Mouse (Mus musculus) B cell, adult 2 months (primary cell): ENCODE measurements around the gene Ckap2l.
A peak's percentile ranks its signal among the peaks of the same experiment; 100 is the strongest.

Experiments
- DNase-seq, 2 experiments: peaks; one replicate each; pipeline ENCODE4 v3.0.0; 2022

The Ckap2l gene

DNA sequence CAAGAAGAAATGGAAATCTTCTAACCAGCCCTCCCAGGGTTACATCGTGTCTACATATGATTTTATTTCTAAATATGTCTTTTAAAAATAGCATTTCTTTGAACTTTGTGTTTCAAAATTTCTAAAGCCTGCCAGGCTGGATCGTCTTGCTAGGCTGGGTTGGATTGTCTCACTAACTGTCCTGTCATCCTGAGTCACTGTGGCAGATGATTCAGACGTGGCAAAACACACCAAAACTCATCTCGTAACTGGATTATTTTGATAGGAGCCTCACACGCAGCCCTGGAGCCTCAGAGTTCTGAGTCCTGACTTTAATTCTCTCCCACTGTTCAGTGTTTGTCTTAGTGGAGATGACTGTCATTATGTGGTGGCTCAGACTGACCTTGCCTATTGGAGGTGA, 33.9 kb downstream of the Ckap2l start:
- DNase-seq: no peak

DNA sequence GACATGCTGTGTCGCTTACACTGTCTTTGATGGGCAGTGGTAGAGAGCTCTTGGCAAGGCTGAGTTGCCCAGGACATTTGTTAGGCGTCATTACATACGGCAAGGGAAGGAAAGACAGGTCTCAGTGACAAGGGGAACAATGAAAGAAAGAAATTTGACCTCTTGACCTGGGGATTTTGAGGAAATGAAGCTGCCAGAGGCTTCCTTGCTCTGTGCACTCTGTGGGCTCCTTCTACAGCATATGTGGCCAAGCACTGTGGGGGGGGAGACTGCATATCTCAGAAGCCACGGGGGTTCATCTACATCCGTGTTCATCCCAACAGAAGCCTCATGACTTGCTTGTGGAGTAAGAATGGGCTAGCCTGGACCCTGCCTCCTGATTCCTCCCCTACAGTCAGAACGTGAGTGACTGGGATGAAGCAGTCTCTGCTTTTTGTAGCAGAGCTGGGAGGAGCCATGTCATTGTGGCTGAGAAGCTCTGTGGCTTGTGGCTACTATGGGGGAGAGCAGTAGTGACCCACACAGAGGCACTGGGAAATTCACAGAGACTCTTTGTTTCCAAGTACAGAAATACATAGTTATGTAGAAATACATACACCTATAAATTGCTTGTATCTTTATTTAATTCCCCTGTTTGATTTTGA, 35.7 kb downstream of the Ckap2l start:
- no peak for DNase-seq

GRCm38 (mm10) chr2:129260646-129261045, 36.4 kb downstream of the Ckap2l start:
- DNase-seq: no peak

DNA sequence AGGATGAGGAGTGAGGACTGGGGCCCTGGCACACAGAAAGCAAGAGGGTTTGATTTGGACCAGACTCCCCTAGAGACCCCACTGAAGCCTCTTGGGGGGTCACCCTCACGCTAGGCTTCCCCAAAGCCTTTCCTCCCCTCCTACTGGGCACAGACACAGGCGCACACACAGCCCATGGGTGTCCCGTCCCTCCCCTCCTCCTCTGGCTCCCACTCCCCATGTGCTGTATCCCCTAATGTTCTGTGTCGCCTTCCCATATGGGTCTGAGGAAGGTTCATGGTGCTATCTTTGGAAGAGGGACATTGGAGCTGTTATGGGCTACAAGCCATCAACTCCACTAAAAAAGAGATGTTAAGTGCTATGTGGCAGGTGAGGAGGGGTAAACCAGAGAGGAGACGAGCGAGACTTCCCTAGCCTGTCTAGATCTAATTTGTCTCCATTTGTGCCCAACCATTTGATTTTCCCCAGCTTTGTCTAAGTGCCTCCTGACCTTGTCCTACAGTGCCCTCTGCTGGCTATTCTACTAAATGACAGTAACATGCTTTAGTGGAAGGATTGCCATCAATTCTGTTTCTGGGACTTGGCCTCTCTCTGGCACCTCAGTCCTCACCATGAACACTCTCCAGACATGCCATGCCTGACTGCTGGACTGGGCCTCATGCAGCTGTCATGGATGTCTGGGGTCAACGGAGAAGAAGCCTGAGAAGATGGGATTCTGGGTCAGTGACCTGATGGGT, 38.4 kb downstream of the Ckap2l start:
- DNase-seq: peak; percentile 79 to 83

DNA sequence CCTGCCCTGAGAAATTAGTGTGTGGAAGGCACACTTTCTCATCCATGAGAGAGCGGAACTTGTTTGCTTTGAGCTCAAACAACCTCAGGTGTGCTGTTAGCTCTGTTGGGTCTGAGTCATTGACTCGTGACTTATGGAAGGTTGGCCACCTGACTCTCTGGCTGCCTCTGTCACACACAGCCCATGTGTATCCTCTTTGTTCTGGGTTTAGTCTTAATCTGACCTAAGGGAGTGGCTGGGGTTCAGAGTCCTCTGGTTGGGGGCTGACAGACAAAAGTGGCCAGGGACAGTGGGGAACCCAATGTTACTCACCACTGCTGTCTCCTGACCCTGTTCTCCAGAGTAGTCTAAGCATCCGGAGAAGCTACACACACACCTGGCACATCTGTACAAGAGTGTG, 39.0 kb downstream of the Ckap2l start:
- peak in 1 of 2 experiments; percentile 13 for DNase-seq

DNA sequence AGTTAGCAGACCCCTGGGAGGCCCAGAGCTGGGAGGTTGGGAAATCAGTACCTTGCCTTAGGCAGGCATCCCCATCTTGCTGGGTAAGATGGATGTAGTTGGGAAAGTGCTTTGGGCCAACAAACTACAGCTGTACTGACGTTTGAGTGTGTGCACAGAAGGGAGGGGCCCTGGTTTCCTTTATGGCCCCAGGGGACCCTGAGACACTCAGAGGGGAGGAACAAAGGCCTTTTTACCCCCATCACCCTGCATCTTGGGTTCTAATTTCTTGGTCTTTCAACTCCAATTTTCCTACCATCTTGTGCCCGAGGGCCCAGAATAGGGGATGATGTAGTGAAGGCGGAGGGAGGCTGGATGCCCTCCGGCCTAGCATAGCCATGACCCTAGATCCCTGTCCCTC, 41.0 kb downstream of the Ckap2l start:
- peak; percentile 57 to 62 for DNase-seq

DNA sequence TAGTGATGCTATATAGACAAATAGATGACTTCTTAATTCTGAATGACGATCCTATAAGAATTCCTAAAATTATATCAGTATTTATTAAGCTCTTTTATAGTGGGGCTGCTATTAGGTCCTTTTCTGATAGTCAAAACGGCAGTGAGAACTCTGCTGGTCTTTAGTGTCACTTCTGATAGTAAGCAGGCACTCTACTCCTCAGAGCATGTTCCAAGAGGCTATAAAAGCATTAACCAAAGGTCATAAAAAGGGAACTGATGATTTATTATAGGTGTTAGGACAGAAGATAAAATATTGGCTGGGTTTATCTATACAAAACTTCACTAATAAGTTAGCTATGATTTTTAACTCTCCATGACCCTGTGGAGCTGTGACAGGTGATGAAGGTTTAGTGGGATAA, 42.9 kb downstream of the Ckap2l start:
- DNase-seq: no peak

DNA sequence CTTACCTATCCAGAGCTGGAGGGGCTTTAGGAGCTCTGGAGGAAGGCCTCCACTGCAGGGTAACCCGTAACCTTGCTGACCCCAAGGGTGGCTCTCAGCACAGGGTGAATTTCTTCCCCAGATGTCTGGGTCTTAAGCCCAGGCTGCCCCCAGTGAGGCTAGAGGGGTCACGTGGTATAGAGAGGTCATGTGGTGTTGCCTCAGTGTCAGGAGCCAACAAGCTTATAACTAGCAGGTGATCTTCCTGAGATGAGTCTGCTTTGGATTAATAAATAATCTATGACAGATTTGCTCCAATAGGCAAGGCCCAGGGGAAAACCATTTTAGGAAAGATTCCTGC, 43.4 kb downstream of the Ckap2l start:
- DNase-seq: no peak

DNA sequence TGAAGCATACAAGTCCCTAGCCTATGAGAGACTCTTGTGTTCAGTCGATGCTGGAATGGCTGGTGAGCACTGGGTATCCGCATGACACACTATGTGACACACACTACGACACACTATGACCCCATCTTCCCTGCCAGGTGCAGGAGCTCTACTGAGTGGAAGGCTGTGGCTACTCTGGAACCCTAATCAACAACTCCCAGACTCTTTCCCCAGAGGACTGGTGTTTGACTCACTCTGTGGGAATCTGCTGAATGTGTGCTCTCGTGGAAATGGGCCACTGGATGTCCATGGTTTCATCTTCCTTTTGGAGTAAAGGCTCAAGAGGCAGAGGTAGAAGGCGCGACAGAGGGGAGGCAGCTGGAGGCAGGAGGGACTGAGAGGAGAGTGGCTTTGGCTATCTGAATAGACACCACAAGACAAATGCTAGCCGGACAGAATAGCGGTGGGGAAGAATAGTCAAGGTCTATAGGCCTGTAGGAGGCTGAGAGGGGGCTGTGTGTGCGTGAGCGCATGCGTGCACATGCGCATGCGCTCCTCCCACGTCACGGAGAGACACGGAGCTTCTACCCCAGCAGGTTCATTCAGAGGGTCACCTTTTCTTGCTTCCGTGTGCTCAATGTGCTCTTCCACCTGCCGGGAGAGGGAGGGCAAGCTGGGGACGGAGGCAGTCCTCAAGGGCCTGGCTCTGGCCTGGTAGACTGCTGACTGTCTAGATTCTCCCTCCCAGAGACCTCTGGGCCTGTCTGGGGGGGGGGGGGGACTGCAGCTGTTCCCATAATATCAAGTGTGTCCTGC, 44.0 kb downstream of the Ckap2l start:
- DNase-seq: no peak

GRCm38 (mm10) chr2:129249321-129249720, 47.7 kb downstream of the Ckap2l start:
- DNase-seq: no peak

DNA sequence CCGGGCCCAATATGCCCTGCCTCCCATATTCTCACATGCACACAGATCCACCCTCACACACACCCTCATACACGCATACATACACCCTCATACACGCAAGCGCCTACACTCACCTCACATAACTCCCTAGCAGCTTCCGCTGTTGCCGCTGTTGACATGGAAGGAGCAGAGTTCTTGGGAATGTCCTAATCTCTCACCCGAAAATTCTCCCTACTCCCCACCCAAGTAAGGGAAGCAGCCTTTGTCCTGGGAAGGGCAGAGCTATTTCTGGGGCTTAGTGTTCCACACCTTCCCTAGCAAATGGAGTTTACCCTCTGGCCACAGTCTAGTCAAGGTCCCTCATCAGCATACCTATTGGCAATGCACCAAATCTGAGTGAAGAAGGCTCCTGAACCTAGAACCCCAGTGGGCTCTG, 49.3 kb downstream of the Ckap2l start:
- no peak for DNase-seq

DNA sequence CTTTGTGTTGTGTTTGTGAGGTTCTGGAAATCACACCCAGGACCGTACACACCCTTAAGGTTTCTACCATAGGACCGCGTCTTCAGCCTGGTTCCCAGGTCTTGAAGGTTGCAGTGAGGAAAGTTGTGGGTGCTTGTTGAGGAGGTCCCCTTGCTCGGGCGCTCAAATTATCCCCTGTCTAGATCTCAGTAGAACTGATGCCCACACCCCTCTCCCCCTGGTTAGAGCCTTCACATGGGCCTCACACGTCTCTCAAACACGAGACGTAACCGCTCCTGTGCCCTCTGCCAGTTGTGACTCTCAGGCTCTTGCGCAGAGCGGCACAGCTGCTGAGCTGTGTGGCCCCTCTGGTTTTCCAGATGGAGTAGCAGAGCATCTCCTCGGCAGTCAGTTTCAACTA, 50.1 kb downstream of the Ckap2l start:
- DNase-seq: no peak

DNA sequence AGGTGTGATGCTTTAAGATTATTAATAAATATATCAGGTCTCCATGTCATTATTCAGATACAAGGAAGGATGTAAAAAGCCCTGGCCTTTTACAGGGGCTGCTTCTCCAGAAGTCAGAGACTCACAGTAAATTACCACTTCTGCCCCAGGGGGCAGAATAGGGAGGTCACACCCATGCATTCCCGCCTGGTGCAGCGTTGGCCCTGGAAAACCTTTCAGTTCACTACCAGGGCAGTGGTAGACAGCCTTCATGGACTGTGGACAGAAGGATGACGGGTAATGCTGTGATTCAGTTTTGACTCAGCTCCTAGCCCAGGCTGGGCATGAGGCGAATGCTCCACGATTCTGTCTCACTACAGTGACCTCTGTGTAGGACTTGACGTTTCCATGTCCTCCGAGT, 50.6 kb downstream of the Ckap2l start:
- no peak for DNase-seq

DNA sequence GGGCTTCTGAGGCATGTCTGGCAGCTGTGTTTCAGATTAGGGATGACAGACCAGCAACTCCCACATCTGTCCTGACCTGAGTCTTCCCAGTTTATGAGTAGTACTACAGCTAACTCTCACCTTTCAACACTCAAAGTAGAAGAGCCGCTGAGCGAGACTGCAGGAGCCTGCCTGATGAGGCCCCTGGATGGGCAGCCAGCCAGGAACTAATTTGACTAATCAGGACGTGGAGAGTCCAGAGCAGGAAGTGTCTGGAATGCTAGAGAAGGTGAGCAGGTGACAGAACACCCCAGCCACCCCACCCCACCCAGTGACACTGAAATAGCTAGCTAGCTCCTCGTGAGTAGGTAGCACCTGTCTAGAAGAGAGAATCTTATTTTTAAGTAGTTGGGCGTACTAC, 51.4 kb downstream of the Ckap2l start:
- no peak for DNase-seq

DNA sequence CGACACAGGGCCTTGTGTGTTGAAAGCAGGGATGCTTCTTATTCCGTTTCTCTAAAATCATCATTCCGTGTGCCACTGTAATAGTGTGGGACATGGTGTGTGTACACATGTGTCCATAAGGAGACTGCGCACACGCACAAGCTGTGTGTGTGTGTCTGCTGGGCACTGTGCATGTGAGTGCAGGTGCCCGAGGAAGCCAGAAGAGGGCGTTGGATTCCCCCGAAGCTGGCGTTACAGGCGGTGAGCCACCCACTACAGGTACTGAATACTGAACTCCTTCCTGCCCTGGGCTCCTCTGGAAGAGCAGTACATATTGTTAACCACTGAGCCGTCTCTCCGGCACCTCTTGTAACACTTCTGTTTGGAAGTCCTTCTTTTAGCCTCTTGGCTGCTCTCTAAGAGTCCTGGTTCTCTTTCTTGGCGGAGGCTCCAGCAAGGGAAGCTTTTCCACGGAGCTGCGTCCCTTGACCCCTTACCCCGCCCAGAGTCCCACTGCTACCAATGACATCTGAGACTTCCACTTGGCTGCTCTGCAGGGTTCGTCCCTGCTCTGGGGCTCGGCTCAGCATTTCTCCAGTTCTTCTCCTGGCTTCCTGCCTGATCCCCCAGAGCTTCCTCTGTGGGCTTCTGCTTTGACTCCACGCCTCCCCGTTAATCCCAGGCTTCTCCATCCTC, 52.4 kb downstream of the Ckap2l start:
- no peak for DNase-seq

- DNase-seq: no peak
These were observed 53.2 kb downstream of the Ckap2l start for GRCm38 (mm10) chr2:129243786-129244185.

DNA sequence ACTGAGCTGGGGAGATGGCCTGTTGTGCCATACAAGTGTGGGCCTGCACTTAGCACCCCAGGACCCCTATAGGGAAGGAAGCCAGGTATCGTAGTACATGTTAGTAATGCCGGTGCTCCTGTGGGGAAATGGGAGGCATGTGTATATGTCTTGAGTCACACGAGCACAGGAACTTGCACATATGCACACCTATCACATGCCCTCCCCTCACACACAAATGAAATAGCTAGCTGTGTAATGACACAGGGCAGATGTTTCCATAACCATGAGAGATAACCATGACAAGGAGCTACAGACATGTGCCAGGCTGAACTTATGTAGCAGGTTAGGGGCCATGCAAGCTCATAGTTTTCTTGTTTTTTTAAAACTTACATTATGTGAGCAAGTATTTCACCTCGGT, 54.0 kb downstream of the Ckap2l start:
- no peak for DNase-seq

DNA sequence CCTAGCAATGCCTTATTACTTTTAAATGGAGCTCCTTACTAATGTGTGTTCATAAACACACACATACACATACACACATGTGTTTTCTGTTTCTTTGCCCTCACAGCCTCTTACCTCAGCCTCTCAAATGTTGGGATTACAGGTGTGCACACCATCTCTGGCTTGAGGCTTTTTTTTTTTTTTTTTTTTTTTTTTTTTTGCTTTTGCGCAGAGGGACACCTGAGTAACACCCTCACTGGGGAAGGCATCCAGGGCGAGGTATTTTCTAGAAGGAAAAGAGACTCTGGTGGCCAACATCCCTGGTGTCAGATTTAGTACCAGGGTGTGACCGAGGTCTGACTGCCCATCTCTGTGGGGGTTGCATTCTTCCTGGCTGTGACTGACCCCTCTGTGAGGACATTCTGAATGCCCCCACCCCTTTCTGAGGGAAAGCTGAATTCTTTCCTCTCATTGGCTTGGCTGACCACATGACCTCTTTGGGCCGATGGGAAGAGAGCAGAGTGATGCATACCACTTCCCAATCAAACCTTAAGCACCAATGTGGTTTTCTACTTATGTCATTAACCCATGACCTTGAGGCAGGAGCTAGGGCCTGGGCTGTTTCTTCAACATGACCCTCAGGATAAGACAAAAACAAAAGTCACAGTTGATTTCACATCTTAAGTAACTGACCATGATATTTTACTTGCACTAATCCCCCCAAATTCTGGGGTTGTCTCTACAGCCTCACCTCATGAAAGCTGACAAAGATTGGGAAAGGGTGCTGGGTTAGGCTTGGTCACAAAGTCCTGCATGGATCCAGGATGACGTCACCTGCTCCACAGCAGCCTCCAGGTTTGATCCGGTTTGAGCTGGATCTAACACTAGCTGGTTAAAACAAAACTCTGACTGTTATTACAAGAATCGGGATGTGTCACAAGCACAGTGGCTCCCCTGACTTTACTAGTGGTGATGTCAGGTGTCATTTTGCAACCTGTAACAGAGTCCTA, 54.9 kb downstream of the Ckap2l start:
- DNase-seq: no peak

GRCm38 (mm10) chr2:129240726-129241432, 56.1 kb downstream of the Ckap2l start:
- DNase-seq: no peak

GRCm38 (mm10) chr2:129236526-129236925, 60.5 kb downstream of the Ckap2l start:
- no peak for DNase-seq

GRCm38 (mm10) chr2:129234731-129235130, 62.3 kb downstream of the Ckap2l start:
- no peak for DNase-seq
